Mouse (Mus musculus) heart, adult 10 weeks (tissue): ENCODE results near the gene Olfr223. TPM values are rescaled to one million over a fixed set of nuclear protein-coding genes. Genes with fewer than 3 reads are reported as not detected.

Source experiments
- polyA plus RNA-seq: library from polyadenylated mRNA; stranded (reverse); fragments of 350-450 nt; fragmentation: Illumina TruSeq; extraction: RNeasy Lipid Tissue Mini Kit (QIAGEN cat#74804); gene quantifications from one replicate; pipeline ENCODE4 v1.2.3, GENCODE M21; 2014; ENCODE audit warnings: low read depth, low replicate concordance

Gene Olfr223
- not detected for polyA plus RNA-seq

GRCm38 (mm10) chr11:59593189-59593588 lies at the start of gene Olfr223:
Olfr223 (minus strand) TSS chr11:59593289.

GRCm38 (mm10) chr11:59576135-59576534 lies 17.0 kb downstream of the Olfr223 start, which contains the start of gene Olfr222:
Olfr222 (minus strand) TSS chr11:59576235.

GRCm38 (mm10) chr11:59541324-59541723 lies 51.8 kb downstream of the Olfr223 start, which contains the start of gene Nlrp3:
Nlrp3 (plus strand) TSS chr11:59541568.

Other genes starting within 250 kb of the Olfr223 start
- gene Prss38, start 217.6 kb downstream of the Olfr223 start, polyA plus RNA-seq = not detected
- 11.3 TPM for gene Jmjd4, start 143.2 kb downstream of the Olfr223 start, polyA plus RNA-seq
- 46.1 TPM for gene Snap47, start 142.1 kb downstream of the Olfr223 start, polyA plus RNA-seq
- gene Zfp867, start 120.8 kb downstream of the Olfr223 start, polyA plus RNA-seq = 6.1 TPM
- 12.2 TPM for gene Zkscan17, start 66.5 kb downstream of the Olfr223 start, polyA plus RNA-seq
- gene Nlrp3, start 51.7 kb downstream of the Olfr223 start, polyA plus RNA-seq = 0.37 TPM
- gene Olfr222, start 17.1 kb downstream of the Olfr223 start, polyA plus RNA-seq = not detected
- gene Mprip, start 68.0 kb upstream of the Olfr223 start, polyA plus RNA-seq = 108 TPM
- 1.1 TPM for gene Pld6, start 194.4 kb upstream of the Olfr223 start, polyA plus RNA-seq
- gene Flcn, start 216.7 kb upstream of the Olfr223 start, polyA plus RNA-seq = 55.2 TPM
- 23.6 TPM for gene Nt5m, start 246.2 kb upstream of the Olfr223 start, polyA plus RNA-seq
- 106 TPM for gene Cops3, start 246.5 kb upstream of the Olfr223 start, polyA plus RNA-seq